Mouse (Mus musculus) embryonic fibroblast, embryonic 13.5 days (primary cell): ENCODE measurements around the gene Rps6ka5.

ENCODE experiments used
- CTCF ChIP-seq: IDR thresholded peaks from 2 replicates; pipeline ENCODE4 v1.5.1; 2011; ENCODE audit warnings: mild to moderate bottlenecking, control low read depth, low read length, moderate library complexity, borderline replicate concordance; ENCODE audit not compliant: insufficient read depth
- POLR2A ChIP-seq: IDR thresholded peaks from 2 replicates; pipeline ENCODE4 v1.6.1; 2011; ENCODE audit warnings: low read depth, mild to moderate bottlenecking, control low read depth, low read length, moderate library complexity

GRCm38 (mm10) chr12:100615251-100615650 is 111.5 kb downstream of the Rps6ka5 start:
- TF ChIP-seq POLR2A (no peak), CTCF (no peak)
